Mouse (Mus musculus) activated CD4-positive, CD25-positive, alpha-beta regulatory T cell (primary cell): ENCODE data around the gene Wdr54. TPM values are rescaled to one million over a fixed set of nuclear protein-coding genes. Genes with fewer than 3 reads are reported as not detected.

Experiments used
- polyA plus RNA-seq, 2 experiments: library from polyadenylated mRNA; unstranded; fragments of 100-300 nt; shearing (Covaris generic); gene quantifications; one replicate each; pipeline ENCODE4 v1.2.1; 2017

Gene Wdr54
- polyA plus RNA-seq = under 1 TPM; 0.38 to 0.82 TPM

GRCm38 (mm10) chr6:83156259-83156684, at the start of gene Wdr54, which contains the start of gene 1700003E16Rik:
Gene Wdr54, minus strand, starts transcription at chr6:83156397.
Gene 1700003E16Rik, plus strand, starts transcription at chr6:83156404.

GRCm38 (mm10) chr6:83165607-83166242, 9.5 kb upstream of the Wdr54 start, which contains the start of gene Dctn1:
Gene Dctn1, plus strand, starts transcription at chr6:83165920.

GRCm38 (mm10) chr6:83134951-83135513, 21.2 kb downstream of the Wdr54 start, which contains the start of gene Rtkn:
Gene Rtkn, plus strand, starts transcription at chr6:83135463.

GRCm38 (mm10) chr6:83125331-83125730, 30.9 kb downstream of the Wdr54 start, which contains the start of gene Ino80b:
Gene Ino80b, minus strand, starts transcription at chr6:83125431.

GRCm38 (mm10) chr6:83120930-83121862, 35.0 kb downstream of the Wdr54 start, which contains the start of gene Wbp1:
Gene Wbp1, minus strand, starts transcription at chr6:83121559.

GRCm38 (mm10) chr6:83115011-83115671, 41.1 kb downstream of the Wdr54 start, which contains the start of gene Mogs:
Gene Mogs, plus strand, starts transcription at chr6:83115496.

GRCm38 (mm10) chr6:83108762-83109668, 47.2 kb downstream of the Wdr54 start, which contains the start of gene Mrpl53:
Gene Mrpl53, plus strand, starts transcription at chr6:83109040.

GRCm38 (mm10) chr6:83101316-83101687, 54.9 kb downstream of the Wdr54 start, which contains the start of the genes Ccdc142 and Gm42688:
Gene Ccdc142, plus strand, starts transcription at chr6:83101601.
Gene Gm42688, plus strand, starts transcription at chr6:83101617.

Other genes with a start within 250 kb of the Wdr54 start
- 10 to 100 TPM in 1 of 2 experiments, 1 to 10 TPM in 1; 7.2 to 10.4 TPM for gene Sema4f, start 216.6 kb downstream of the Wdr54 start, polyA plus RNA-seq
- under 1 TPM; 0.20 to 0.56 TPM for gene M1ap, start 209.5 kb downstream of the Wdr54 start, polyA plus RNA-seq
- 10 to 100 TPM; 32.4 to 50.7 TPM for gene Dok1, start 122.9 kb downstream of the Wdr54 start, polyA plus RNA-seq
- under 1 TPM; 0.33 to 0.43 TPM for gene Loxl3, start 122.2 kb downstream of the Wdr54 start, polyA plus RNA-seq
- gene Aup1, start 101.9 kb downstream of the Wdr54 start, polyA plus RNA-seq = 100 to 1,000 TPM; 423 to 439 TPM
- 10 to 100 TPM; 41.1 to 48.9 TPM for gene Htra2, start 101.1 kb downstream of the Wdr54 start, polyA plus RNA-seq
- gene Dqx1, start 98.6 kb downstream of the Wdr54 start, polyA plus RNA-seq = 1 to 10 TPM in 1 of 2 experiments, under 1 TPM in 1; 0.52 to 2.8 TPM
- under 1 TPM in 1 of 2 experiments, not detected in 1; 0.11 TPM for gene Tlx2, start 86.1 kb downstream of the Wdr54 start, polyA plus RNA-seq
- gene Pcgf1, start 78.5 kb downstream of the Wdr54 start, polyA plus RNA-seq = 10 to 100 TPM; 34.0 to 46.7 TPM
- under 1 TPM; 0.22 to 0.33 TPM for gene Lbx2, start 70.0 kb downstream of the Wdr54 start, polyA plus RNA-seq
- gene Ccdc142, start 54.8 kb downstream of the Wdr54 start, polyA plus RNA-seq = 1 to 10 TPM; 3.9 to 7.1 TPM
- 1 to 10 TPM; 6.6 to 8.2 TPM for gene Gm42688, start 54.8 kb downstream of the Wdr54 start, polyA plus RNA-seq
- 10 to 100 TPM; 51.7 to 65.2 TPM for gene Mrpl53, start 47.4 kb downstream of the Wdr54 start, polyA plus RNA-seq
- gene Mogs, start 40.9 kb downstream of the Wdr54 start, polyA plus RNA-seq = 10 to 100 TPM; 86.0 to 98.4 TPM
- gene Wbp1, start 34.8 kb downstream of the Wdr54 start, polyA plus RNA-seq = 10 to 100 TPM; 63.4 to 63.9 TPM
- gene Ino80b, start 31.0 kb downstream of the Wdr54 start, polyA plus RNA-seq = 10 to 100 TPM; 38.5 to 41.6 TPM
- under 1 TPM; 0.26 to 0.30 TPM for gene Rtkn, start 20.9 kb downstream of the Wdr54 start, polyA plus RNA-seq
- not detected for gene 1700003E16Rik, start within 50 bp of the Wdr54 start, polyA plus RNA-seq
- gene Dctn1, start 9.5 kb upstream of the Wdr54 start, polyA plus RNA-seq = 10 to 100 TPM; 43.0 to 63.2 TPM
- gene Slc4a5, start 63.4 kb upstream of the Wdr54 start, polyA plus RNA-seq = under 1 TPM; 0.06 to 0.57 TPM
- 10 to 100 TPM; 79.7 to 84.7 TPM for gene Mthfd2, start 169.5 kb upstream of the Wdr54 start, polyA plus RNA-seq
- gene Mob1a, start 169.6 kb upstream of the Wdr54 start, polyA plus RNA-seq = 100 to 1,000 TPM; 129 to 176 TPM
- gene Bola3, start 192.8 kb upstream of the Wdr54 start, polyA plus RNA-seq = 100 to 1,000 TPM in 1 of 2 experiments, 10 to 100 TPM in 1; 97.1 to 103 TPM